Mouse (Mus musculus): Measurements from ENCODE around the gene Lcn12. TPM values are rescaled to one million over a fixed set of nuclear protein-coding genes. Genes with fewer than 3 reads are reported as not detected.

The Lcn12 gene
- polyA plus RNA-seq, 1 experiment from 2014 or later, result not detected

DNA sequence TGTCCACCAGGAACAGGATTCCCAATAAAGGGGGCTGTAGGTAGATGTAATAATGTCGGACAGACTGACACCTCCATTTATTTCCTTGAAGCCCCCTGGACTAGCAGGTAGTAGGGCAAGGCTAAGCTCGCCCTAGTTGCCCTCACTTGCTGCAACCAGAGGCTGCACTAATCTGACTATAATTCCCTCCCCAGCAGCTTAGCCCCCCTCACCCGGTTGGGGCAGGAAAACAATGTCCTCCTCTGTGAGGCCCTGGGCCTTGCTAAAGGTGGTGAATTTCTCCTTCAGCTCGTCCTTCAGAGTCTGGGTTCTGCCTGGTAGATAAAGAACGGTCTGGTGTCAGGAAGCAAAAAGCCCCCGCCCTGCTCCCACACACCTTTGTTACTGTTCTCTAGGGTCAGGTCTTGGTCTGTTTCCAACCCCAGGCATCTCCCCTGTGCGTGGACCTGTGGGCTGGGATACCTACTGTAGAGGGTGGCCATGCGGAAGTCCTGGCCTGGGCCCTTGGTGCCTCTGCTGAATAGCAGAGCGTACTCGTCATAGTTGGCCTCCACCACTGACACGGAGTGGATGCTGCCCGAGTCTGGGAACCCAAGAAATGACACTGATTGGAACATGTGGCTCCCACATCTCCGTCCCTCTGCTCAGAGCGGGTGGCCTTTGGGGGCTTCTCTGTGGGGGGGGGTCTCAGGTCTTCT, 26.0 kb downstream of the Lcn12 start:
- Histone ChIP-seq H3K27ac (ENCODE audit: low read depth, low read length) (no peak overlapping the region), H3K4me3 (ENCODE audit: low read length) (no peak overlapping the region), H3K4me2 (replicated peaks; ENCODE audit: low read depth, low read length) (no peak overlapping the region), H3K9ac (ENCODE audit: low read depth, low read length) (no peak overlapping the region), H3K36me3 (ENCODE audit: control insufficient read depth, insufficient read depth, low read length) (no peaks in the 10 kb centered on the region), H3K9me3 (ENCODE audit: control insufficient read depth, low read length) (no peaks in the 10 kb centered on the region), H3K4me1 (ENCODE audit: control insufficient read depth, insufficient read depth, low read length) (no peaks in the 10 kb centered on the region), H3K27me3 (ENCODE audit: control insufficient read depth, insufficient read depth, low read length) (no peaks in the 10 kb centered on the region)
- WGBS, result 80% methylated on average over 14 of the region's 14 CpGs
- no peak for ATAC-seq (ENCODE audit: low FRiP score, low TSS enrichment)

DNA sequence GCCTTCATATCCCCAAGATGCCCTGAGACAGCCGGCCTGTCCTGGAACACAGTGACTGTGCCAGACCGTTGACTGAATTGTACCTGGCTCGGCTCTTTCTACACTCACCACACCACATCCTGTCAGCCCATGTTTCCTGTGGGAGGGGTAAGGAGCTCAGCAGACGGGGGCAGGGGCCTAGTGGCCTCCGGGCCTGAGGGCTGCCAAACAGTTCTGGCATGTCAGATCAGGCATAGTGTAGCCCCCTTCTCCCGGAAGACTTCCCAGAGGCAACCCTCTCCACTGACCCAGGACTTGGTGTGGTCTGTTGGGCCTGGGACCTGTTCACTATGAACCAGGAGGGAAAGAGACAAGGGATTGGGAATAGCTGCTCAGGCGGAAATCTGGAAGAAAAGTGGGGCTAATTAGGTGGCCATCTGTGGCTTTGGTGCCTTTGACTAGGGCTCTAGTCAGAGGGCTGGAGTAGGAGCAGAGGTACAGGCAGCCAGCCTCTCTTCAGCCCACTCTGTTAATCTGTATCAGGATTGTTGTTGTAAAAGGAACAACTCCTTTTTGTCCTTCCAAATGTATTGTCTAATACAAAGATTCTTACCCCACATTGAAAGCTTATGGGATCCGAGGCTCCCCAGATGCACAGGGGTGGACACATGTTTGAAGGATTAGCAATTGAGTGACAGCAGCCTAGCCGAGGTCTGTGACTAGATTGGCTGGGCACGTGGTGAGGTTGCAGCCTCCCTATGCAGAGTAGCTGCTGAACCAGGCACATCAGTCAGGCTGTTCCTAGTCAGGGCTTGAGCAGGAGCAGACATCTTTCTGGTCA, 27.7 kb downstream of the Lcn12 start:
- no peak overlapping the region for H3K9ac ChIP-seq (ENCODE audit: low read depth, low read length)
- H3K4me3 ChIP-seq (ENCODE audit: low read length), result no peak overlapping the region
- 48% methylated on average over 10 of the region's 10 CpGs for WGBS
- no peak overlapping the region for H3K4me2 ChIP-seq (replicated peaks; ENCODE audit: low read depth, low read length)
- no peak for ATAC-seq (ENCODE audit: low FRiP score, low TSS enrichment)
- H3K9me3 ChIP-seq (ENCODE audit: control insufficient read depth, low read length), result no peaks in the 10 kb centered on the region
- H3K4me1 ChIP-seq (ENCODE audit: control insufficient read depth, insufficient read depth, low read length), result no peaks in the 10 kb centered on the region; the same call in 1 of the 2 replicates
- H3K27ac ChIP-seq (ENCODE audit: low read depth, low read length), result no peak overlapping the region
- no peaks in the 10 kb centered on the region for H3K27me3 ChIP-seq (ENCODE audit: control insufficient read depth, insufficient read depth, low read length)
- no peaks in the 10 kb centered on the region for H3K36me3 ChIP-seq (ENCODE audit: control insufficient read depth, insufficient read depth, low read length)

DNA sequence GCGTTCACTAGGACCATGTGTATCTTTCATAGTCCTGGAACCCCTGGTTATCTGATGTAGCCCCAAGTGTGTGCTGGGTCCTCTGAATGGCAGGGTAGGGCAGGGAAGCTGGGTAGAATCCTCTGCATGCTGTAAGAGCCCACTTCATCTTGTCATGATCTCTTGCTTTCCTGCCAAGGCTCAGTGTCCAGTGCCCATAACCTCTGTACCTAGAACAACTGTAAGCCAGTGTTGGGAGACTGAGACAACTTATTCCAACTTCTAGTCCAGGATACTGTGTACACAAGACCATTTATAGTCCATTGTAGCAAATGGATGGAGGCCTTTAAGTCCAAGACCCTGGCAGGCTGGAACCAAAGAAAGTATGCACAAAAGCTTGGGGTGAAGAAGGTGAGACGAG, 28.5 kb downstream of the Lcn12 start:
- Histone ChIP-seq H3K4me1 (ENCODE audit: control insufficient read depth, insufficient read depth, low read length) (no peaks in the 10 kb centered on the region; the same call in 1 of the 2 replicates), H3K4me3 (ENCODE audit: low read length) (no peak overlapping the region), H3K27me3 (ENCODE audit: control insufficient read depth, insufficient read depth, low read length) (no peaks in the 10 kb centered on the region), H3K9ac (ENCODE audit: low read depth, low read length) (no peak overlapping the region), H3K36me3 (ENCODE audit: control insufficient read depth, insufficient read depth, low read length) (no peaks in the 10 kb centered on the region), H3K9me3 (ENCODE audit: control insufficient read depth, low read length) (no peaks in the 10 kb centered on the region), H3K4me2 (replicated peaks; ENCODE audit: low read depth, low read length) (no peak overlapping the region), H3K27ac (ENCODE audit: low read depth, low read length) (no peak overlapping the region)
- ATAC-seq (ENCODE audit: low FRiP score, low TSS enrichment), result no peak
- WGBS, result 86% methylated on average over 2 of the region's 2 CpGs

DNA sequence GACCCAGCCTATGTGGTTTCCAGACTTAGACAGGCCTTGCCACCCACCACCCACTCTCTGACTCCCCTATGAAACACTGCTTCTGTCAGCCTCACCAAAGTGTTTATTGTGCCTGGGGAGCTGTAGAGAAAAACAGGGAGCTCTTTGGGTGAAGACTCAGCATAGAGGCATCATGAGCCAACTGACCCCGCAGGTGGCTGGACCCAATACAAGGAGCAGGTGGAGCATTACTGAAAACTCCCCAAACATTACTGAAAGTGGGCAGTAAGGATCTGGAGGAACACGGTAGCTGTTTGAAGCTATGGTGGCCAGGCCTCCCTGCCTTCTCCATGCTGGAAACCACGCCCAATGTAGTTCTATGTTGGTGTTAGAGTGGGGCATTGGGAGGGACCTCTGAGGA, 30.1 kb downstream of the Lcn12 start:
- ATAC-seq (ENCODE audit: low FRiP score, low TSS enrichment), result no peak
- H3K27me3 ChIP-seq (ENCODE audit: control insufficient read depth, insufficient read depth, low read length), result no peaks in the 10 kb centered on the region
- no peaks in the 10 kb centered on the region for H3K9me3 ChIP-seq (ENCODE audit: control insufficient read depth, low read length)
- H3K4me2 ChIP-seq (replicated peaks; ENCODE audit: low read depth, low read length), result no peak overlapping the region
- H3K9ac ChIP-seq (ENCODE audit: low read depth, low read length), result no peak overlapping the region
- H3K4me1 ChIP-seq (ENCODE audit: control insufficient read depth, insufficient read depth, low read length), result no peaks in the 10 kb centered on the region; the same call in none of the 2 replicates
- H3K4me3 ChIP-seq (ENCODE audit: low read length), result no peak overlapping the region
- no peak overlapping the region for H3K27ac ChIP-seq (ENCODE audit: low read depth, low read length)
- WGBS, result 90% methylated on average over 3 of the region's 3 CpGs
- no peaks in the 10 kb centered on the region; the same call in 1 of the 2 replicates for H3K36me3 ChIP-seq (ENCODE audit: control insufficient read depth, insufficient read depth, low read length)

DNA sequence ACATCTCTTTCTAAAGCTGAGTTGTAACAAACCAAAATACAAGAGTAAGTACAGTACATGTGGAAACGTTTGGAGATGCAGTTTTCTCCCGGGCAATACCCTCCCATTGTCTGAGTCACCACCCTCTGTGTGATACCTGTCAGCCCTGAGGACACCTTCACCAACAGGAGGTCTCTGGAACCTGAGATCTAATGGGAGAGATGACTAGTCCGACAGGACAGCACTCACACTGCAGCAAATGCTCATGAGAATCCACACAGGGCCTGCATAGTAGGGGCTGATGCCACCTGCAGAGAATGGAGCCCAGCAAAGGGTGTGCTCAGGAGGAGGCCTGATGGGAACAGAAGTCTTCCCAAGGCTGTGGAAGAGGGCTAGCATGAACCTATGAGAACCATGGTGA, 32.3 kb downstream of the Lcn12 start:
- WGBS, result 25% methylated on average over 3 of the region's 3 CpGs

DNA sequence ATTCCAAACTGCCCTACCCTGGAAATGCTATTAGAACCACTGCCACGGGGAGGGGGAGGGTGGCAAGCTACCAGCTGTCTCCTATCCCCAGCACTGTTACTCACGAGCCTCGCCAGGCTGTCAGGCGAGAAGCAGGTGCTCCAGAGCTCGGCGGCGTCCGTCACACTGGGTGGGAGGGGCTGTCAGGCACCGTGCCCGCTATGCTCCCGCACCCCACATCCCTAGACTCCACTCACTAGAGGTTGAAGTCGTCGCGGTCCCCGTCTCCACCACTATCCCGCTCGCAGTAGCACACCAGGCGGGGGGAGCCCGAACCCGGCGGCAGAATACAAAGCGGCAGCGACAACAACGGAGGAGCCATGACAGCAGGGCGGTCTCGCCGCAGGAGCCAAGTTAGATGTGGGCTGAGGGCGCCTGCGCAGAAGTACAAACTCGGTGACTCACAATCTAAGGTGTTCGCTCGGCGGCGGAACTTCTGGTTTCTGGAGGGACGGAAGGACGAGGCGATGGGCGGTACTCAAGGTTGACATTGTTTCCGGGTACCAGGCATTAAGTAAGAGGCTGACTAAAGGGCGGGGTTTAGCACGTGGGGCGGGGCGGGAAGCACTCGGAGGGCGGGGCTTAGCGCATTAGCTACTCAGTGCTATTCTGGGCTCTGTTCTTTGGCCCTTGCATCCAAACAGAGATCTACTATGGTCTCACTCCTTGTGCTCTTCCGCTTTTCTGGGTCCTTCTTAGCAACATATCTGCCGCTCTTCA, 33.0 kb downstream of the Lcn12 start, which contains the start of gene Paxx:
Gene Paxx, minus strand, starts transcription at position 544 of the 759 bp plus-strand sequence.
- Histone ChIP-seq H3K27me3 (ENCODE audit: control insufficient read depth, insufficient read depth, low read length) (no peaks in the 10 kb centered on the region), H3K36me3 (ENCODE audit: control insufficient read depth, insufficient read depth, low read length) (no peaks in the 10 kb centered on the region; the same call in 1 of the 2 replicates), H3K4me3 (ENCODE audit: low read length) (peak within 1 kb of the TSS; percentile 57), H3K4me2 (replicated peaks; ENCODE audit: low read depth, low read length) (peak within 1 kb of the TSS; percentile 63), H3K9me3 (ENCODE audit: control insufficient read depth, low read length) (no peaks in the 10 kb centered on the region), H3K9ac (ENCODE audit: low read depth, low read length) (peak within 1 kb of the TSS; percentile 56), H3K4me1 (ENCODE audit: control insufficient read depth, insufficient read depth, low read length) (no peaks in the 10 kb centered on the region; the same call in none of the 2 replicates), H3K27ac (ENCODE audit: low read depth, low read length) (peak within 1 kb of the TSS; percentile 52; the same call in 1 of the 2 replicates)
- WGBS, result under 1% methylated on average over 48 of the region's 48 CpGs
- ATAC-seq (ENCODE audit: low FRiP score, low TSS enrichment), result peak; percentile 91

More for the DNA sequence above, 32.3 kb downstream of the Lcn12 start:
- Histone ChIP-seq H3K4me1 (ENCODE audit: control insufficient read depth, insufficient read depth, low read length) (no peaks in the 10 kb centered on the region; the same call in none of the 2 replicates), H3K4me2 (replicated peaks; ENCODE audit: low read depth, low read length) (peak overlapping the region; percentile 63), H3K27me3 (ENCODE audit: control insufficient read depth, insufficient read depth, low read length) (no peaks in the 10 kb centered on the region), H3K9ac (ENCODE audit: low read depth, low read length) (no peak overlapping the region; the same call in 1 of the 2 replicates), H3K9me3 (ENCODE audit: control insufficient read depth, low read length) (no peaks in the 10 kb centered on the region), H3K36me3 (ENCODE audit: control insufficient read depth, insufficient read depth, low read length) (no peaks in the 10 kb centered on the region; the same call in 1 of the 2 replicates), H3K4me3 (ENCODE audit: low read length) (peak overlapping the region; percentile 57), H3K27ac (ENCODE audit: low read depth, low read length) (peak overlapping the region; percentile 52; the same call in 1 of the 2 replicates)
- peak; percentile 4; the same call in 1 of the 2 replicates for ATAC-seq (ENCODE audit: low FRiP score, low TSS enrichment)

DNA sequence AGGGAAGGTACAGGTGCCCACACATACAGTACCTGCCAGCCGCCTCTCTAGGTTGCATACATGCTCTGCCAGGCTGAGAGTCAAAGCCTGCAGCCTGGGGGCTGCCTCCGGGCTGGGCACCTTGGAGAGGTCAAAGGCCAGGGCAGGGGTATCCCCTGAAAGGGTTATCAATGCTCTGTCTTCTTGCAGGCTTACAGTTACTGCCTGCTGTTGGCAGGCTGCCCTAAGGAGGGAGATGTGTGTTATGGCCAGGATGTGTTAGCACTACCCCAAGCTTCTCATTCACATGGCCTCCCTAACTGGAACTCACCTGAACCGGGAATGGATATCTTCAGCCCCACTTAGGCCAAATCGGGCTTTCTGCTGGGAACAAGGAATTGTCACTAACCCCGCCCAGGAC, 33.6 kb downstream of the Lcn12 start:
- ATAC-seq (ENCODE audit: low FRiP score, low TSS enrichment), result no peak

DNA sequence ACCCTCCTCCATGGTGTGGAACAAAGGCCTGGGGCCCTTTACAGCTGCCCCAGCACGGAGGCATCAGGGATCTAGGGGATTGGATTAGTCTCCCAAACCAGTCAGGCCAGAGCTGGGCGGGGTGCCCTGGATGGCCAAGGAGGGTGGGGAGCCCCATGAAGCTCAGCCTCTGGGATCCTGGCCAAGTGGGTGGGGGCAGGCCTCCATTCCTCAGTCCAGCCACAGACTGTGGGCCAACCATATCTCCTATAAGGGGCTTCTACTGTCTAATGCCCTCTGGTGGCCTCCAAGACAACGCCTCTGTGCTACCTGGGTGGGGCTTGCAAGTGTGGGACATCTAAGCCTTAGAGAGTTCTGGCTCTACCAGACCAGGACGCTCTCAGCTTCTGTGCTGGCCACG, 34.8 kb downstream of the Lcn12 start:
- H3K9me3 ChIP-seq (ENCODE audit: control insufficient read depth, low read length), result no peaks in the 10 kb centered on the region
- 79% methylated on average over 5 of the region's 5 CpGs for WGBS
- H3K9ac ChIP-seq (ENCODE audit: low read depth, low read length), result no peak overlapping the region
- H3K4me2 ChIP-seq (replicated peaks; ENCODE audit: low read depth, low read length), result no peak overlapping the region
- no peaks in the 10 kb centered on the region for H3K27me3 ChIP-seq (ENCODE audit: control insufficient read depth, insufficient read depth, low read length)
- ATAC-seq (ENCODE audit: low FRiP score, low TSS enrichment), result no peak
- no peaks in the 10 kb centered on the region; the same call in 1 of the 2 replicates for H3K36me3 ChIP-seq (ENCODE audit: control insufficient read depth, insufficient read depth, low read length)
- H3K4me1 ChIP-seq (ENCODE audit: control insufficient read depth, insufficient read depth, low read length), result no peaks in the 10 kb centered on the region; the same call in none of the 2 replicates
- H3K4me3 ChIP-seq (ENCODE audit: low read length), result no peak overlapping the region
- H3K27ac ChIP-seq (ENCODE audit: low read depth, low read length), result no peak overlapping the region

More for the DNA sequence above, 33.6 kb downstream of the Lcn12 start:
- H3K36me3 ChIP-seq (ENCODE audit: control insufficient read depth, insufficient read depth, low read length), result no peaks in the 10 kb centered on the region; the same call in 1 of the 2 replicates
- no peaks in the 10 kb centered on the region; the same call in none of the 2 replicates for H3K4me1 ChIP-seq (ENCODE audit: control insufficient read depth, insufficient read depth, low read length)
- no peaks in the 10 kb centered on the region for H3K27me3 ChIP-seq (ENCODE audit: control insufficient read depth, insufficient read depth, low read length)
- H3K4me2 ChIP-seq (replicated peaks; ENCODE audit: low read depth, low read length), result peak overlapping the region; percentile 63
- no peaks in the 10 kb centered on the region for H3K9me3 ChIP-seq (ENCODE audit: control insufficient read depth, low read length)
- peak overlapping the region; percentile 56 for H3K9ac ChIP-seq (ENCODE audit: low read depth, low read length)
- 31% methylated on average over 5 of the region's 5 CpGs for WGBS
- no peak overlapping the region; the same call in 1 of the 2 replicates for H3K27ac ChIP-seq (ENCODE audit: low read depth, low read length)
- H3K4me3 ChIP-seq (ENCODE audit: low read length), result peak overlapping the region; percentile 57

All from kidney, embryonic 14.5 days (tissue).